Comparison of ENCODE assay signal across 12 mouse cellular contexts in genomic region chr2:90292741-90293140, GRCm38 (mm10).
"Had no signal": no experiment of that assay in that cellular context is flagged by ENCODE, and none has a peak within 500 bp of the region (broad histone marks: within the 10 kb centered on the region; RNA-seq: fewer than 3 reads in every experiment).

Gene Olfr1272, minus strand, starts transcription at chr2:90292841.

- DNase-seq: left cerebral cortex, postnatal 4 days; liver; liver, embryonic 13.5 days; liver, postnatal 0 days; lung, adult 18-20 months; lung, adult 2 months; lung, embryonic 14.5 days; lung, postnatal 10 days; lung, postnatal 14 days; lung, postnatal 36 days; lung, postnatal 4 days; midbrain, embryonic 14.5 days had no signal
